Mouse (Mus musculus) intestine, embryonic 15.5 days (tissue): ENCODE results near the gene Rexo2. TPM values are rescaled to one million over a fixed set of nuclear protein-coding genes. Genes with fewer than 3 reads are reported as not detected.
"Not testable (repeated sequence)": the region's sequence is repeated elsewhere in the genome, so short reads cannot be mapped to it uniquely, and the experiment has no call there.

Experiments used
- ATAC-seq: fragments of 200-750 bp; cut with Nextera tagmentation; 2 replicates; pipeline ENCODE4 v1.8.0; 2017; ENCODE audit warnings: moderate TSS enrichment, moderate library complexity
- H3K27ac ChIP-seq: fragments of 300-500 bp; sonication (generic); 2 replicates; pipeline ENCODE4 v1.5.1; 2015; ENCODE audit warnings: mild to moderate bottlenecking, inconsistent platforms
- H3K27me3 ChIP-seq: fragments of 300-500 bp; sonication (generic); replicated peaks from 2 replicates; pipeline ENCODE4 v1.6.1; 2015; ENCODE audit warnings: inconsistent platforms
- H3K36me3 ChIP-seq: fragments of 300-500 bp; sonication (generic); 2 replicates; pipeline ENCODE4 v1.6.1; 2015; ENCODE audit warnings: inconsistent platforms
- H3K4me1 ChIP-seq: fragments of 300-500 bp; sonication (generic); replicated peaks from 2 replicates; pipeline ENCODE4 v1.6.1; 2015; ENCODE audit warnings: inconsistent platforms
- H3K4me2 ChIP-seq: fragments of 300-500 bp; sonication (generic); replicated peaks from 2 replicates; pipeline ENCODE4 v1.6.1; 2015; ENCODE audit warnings: mild to moderate bottlenecking, inconsistent platforms
- H3K4me3 ChIP-seq: fragments of 300-500 bp; sonication (generic); replicated peaks from 2 replicates; pipeline ENCODE4 v1.5.1; 2015; ENCODE audit warnings: inconsistent platforms
- H3K9ac ChIP-seq: fragments of 300-500 bp; sonication (generic); 2 replicates; pipeline ENCODE4 v1.6.1; 2015; ENCODE audit warnings: inconsistent platforms
- H3K9me3 ChIP-seq: fragments of 300-500 bp; sonication (generic); 2 replicates; pipeline ENCODE4 v1.6.1; 2016; ENCODE audit warnings: inconsistent platforms
- WGBS: fragments of 180-500 bp; shearing (Covaris S2); methylation state at CpG from one replicate; pipeline ENCODE4 v1.1.7; 2015; 5-methylcytosine and 5-hydroxymethylcytosine counted together
- polyA plus RNA-seq: library from polyadenylated mRNA; unstranded; fragments of >200 nt; fragmentation: Nextera tagmentation; extraction: Ambion mirVana; gene quantifications from 2 replicates; pipeline ENCODE4 v1.2.1, GENCODE M21; 2015

The Rexo2 gene
- 109 and 119 TPM in 2 replicates for polyA plus RNA-seq

DNA sequence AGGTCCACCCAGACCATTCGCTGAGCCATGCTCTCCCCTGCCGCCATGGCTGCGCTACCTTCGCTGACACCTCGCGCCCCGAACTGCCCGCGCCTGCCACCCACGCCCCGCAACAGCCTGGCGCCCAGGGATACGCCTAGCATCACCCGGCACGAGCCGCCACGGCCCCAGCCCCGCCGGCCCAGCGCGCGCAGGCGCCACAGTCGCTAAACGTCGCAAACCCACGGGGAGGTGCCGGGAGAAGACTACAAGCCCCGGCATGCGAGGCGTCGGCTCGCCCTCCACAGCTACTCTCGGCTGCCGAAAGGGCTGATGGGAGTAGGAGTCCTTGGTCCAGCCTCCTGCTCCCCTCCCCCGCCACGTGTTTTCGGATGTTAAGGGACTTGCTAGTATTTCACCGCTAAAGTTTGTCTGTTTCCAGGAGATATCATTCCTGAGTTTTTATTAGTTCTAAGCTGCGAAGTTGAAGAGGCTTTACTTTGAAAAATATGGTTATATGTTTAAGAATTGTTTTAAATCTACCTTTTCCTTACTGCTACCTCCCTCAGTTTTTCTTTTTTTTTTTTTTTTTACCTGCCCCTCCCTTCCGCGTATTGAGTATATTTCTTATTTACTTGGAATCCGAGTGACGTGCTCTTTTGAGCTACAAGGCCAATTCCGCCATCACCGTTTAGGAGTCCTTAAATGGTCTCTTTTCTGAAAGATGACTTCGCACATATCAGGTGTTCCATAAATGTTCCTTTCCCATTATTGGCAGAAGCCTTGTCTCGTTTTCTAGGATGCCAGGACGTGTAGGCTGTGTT is at the start of gene Rexo2:
Gene Rexo2 (minus strand): TSS at position 213 of the 803 bp plus-strand sequence.
- peak within 1 kb of the TSS; percentile 74 for H3K4me3 ChIP-seq
- peaks cover 4% of the 10 kb centered on the region; the same call in 1 of the 2 replicates for H3K36me3 ChIP-seq
- ATAC-seq = peak; percentile 99
- H3K4me2 ChIP-seq = peak within 1 kb of the TSS; percentile 81
- no peaks in the 10 kb centered on the region for H3K4me1 ChIP-seq
- no peaks in the 10 kb centered on the region for H3K27me3 ChIP-seq
- no peak within 1 kb of the TSS for H3K27ac ChIP-seq
- H3K9me3 ChIP-seq = no peaks in the 10 kb centered on the region
- 2% methylated on average over 49 of the region's 49 CpGs for WGBS
- H3K9ac ChIP-seq = peak within 1 kb of the TSS; percentile 61

DNA sequence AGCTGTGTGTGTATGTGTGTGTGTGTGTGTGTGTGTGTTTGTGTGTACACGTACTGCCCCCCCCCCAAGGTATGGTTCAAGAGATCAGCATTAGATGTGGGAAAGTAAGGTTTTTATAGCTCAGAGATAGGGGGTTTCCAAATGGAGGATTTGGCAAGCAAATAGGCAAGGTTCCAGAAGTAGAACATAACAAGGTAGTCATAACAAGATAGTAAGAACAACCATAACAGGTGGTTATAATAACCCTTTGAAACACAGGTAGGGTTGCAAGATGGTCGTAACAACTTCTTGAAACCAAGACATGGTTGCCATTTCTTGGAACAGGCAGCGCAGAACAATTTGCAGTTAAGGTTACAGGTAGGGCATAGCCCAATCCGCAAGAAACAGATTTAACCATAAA is 46.1 kb upstream of the Rexo2 start:
- no peaks in the 10 kb centered on the region for H3K9me3 ChIP-seq
- no peak overlapping the region for H3K4me3 ChIP-seq
- no peaks in the 10 kb centered on the region for H3K27me3 ChIP-seq
- ATAC-seq = no peak
- H3K4me2 ChIP-seq = no peak overlapping the region
- no peaks in the 10 kb centered on the region for H3K4me1 ChIP-seq
- no peak overlapping the region for H3K27ac ChIP-seq
- H3K36me3 ChIP-seq = no peaks in the 10 kb centered on the region
- WGBS = 86% methylated on average over 4 of the region's 4 CpGs
- no peak overlapping the region for H3K9ac ChIP-seq

DNA sequence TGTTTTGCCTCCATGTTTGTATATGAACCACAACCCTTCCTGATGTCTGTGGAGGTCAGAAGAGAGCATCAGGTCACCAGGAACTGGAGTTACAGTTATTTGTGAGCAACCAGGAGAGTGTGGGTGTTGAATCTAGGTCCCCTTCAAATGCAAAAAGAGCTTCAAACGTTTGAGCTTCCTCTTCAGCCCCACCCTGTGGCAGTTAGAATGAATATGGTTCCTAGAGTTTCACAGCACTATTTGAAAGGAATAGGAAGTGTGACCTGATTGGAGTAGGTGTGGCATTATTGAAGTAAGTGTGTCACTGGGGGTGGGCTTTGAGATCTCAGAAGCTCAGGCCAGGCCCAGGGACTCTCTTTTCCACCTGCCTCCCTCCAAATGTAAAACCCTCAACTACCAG is 45.1 kb upstream of the Rexo2 start:
- WGBS = 7% methylated on average over 1 of the region's 1 CpGs
- Histone ChIP-seq H3K27ac (no peak overlapping the region), H3K9ac (no peak overlapping the region), H3K4me3 (no peak overlapping the region), H3K4me2 (no peak overlapping the region), H3K9me3 (no peaks in the 10 kb centered on the region), H3K27me3 (no peaks in the 10 kb centered on the region), H3K36me3 (no peaks in the 10 kb centered on the region), H3K4me1 (no peaks in the 10 kb centered on the region)
- ATAC-seq = no peak

GRCm38 (mm10) chr9:48520405-48520804 is 40.0 kb upstream of the Rexo2 start:
- WGBS = 15% methylated on average over 5 of the region's 7 CpGs
- not testable (repeated sequence) for H3K27me3 ChIP-seq, H3K4me2 ChIP-seq, H3K4me3 ChIP-seq, ATAC-seq, H3K9ac ChIP-seq, H3K4me1 ChIP-seq, H3K36me3 ChIP-seq, H3K27ac ChIP-seq, H3K9me3 ChIP-seq

- Histone ChIP-seq H3K9ac (no peak overlapping the region), H3K27ac (no peak overlapping the region), H3K9me3 (no peaks in the 10 kb centered on the region), H3K36me3 (no peaks in the 10 kb centered on the region), H3K4me2 (no peak overlapping the region), H3K4me1 (no peaks in the 10 kb centered on the region), H3K27me3 (no peaks in the 10 kb centered on the region), H3K4me3 (no peak overlapping the region)
- no peak for ATAC-seq
- 75% methylated on average over 19 of the region's 19 CpGs for WGBS
Measured at GRCm38 (mm10) chr9:48517372-48518130, 37.1 kb upstream of the Rexo2 start.

DNA sequence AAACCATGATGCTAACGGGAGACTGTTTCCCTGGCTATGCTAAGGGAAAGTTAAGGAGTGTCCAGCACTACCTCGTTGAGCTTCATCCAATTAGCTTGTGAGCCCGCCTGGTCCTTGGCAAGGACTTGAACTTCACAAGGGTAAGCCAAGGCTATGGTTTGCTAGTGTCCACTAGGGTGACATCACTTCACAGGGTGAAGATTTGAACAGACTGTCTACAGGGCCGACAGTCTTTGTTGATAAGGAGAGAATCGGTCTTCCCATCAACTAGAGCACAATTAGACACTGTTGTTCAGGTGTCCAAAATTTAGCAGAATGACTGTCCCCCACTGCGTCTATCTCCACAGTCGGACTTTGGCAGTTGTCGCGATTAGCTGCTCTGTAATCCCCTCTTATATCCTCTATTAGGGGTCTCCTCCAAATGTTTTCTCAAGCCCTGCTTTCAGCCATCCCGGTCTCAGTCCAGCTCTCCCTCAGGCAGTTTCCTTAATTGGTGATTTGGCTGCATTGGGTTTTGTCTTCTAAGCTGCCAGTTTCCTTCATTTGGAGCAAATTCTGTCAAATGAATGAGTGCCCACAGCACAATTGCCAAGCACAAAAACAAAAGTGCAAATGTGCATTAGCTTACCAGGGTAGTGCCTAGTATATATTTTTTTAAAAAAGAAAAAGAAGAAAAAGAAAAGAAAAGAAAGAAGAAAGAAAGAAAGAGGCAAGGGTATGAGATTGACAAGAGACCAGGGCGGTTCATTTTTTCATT is 36.4 kb upstream of the Rexo2 start:
- Histone ChIP-seq H3K27me3 (no peaks in the 10 kb centered on the region), H3K9ac (no peak overlapping the region), H3K4me3 (no peak overlapping the region), H3K4me2 (no peak overlapping the region), H3K9me3 (no peaks in the 10 kb centered on the region), H3K4me1 (no peaks in the 10 kb centered on the region), H3K36me3 (no peaks in the 10 kb centered on the region), H3K27ac (no peak overlapping the region)
- ATAC-seq = no peak
- WGBS = 82% methylated on average over 11 of the region's 11 CpGs

DNA sequence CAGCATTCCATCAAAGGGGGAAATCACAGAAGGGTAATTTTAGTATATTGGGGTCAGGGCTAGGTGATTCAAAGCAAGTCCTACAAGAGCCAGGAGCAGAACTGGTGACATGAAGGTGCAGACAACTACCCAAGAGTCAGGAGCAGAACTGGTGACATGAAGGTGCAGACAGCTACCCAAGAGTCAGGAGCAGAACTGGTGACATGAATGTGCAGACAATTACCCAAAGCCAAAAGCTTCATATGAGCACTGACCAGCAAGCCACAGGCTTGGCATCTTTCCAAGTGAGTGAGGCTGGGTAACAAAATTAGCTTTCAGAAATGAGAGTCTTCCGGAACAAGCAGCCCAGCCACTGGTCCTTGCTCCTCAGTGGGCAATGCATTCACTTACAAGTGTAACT is 34.9 kb upstream of the Rexo2 start:
- Histone ChIP-seq H3K27me3 (no peaks in the 10 kb centered on the region), H3K9me3 (no peaks in the 10 kb centered on the region), H3K4me1 (no peaks in the 10 kb centered on the region), H3K4me2 (no peak overlapping the region), H3K4me3 (no peak overlapping the region), H3K36me3 (no peaks in the 10 kb centered on the region), H3K27ac (no peak overlapping the region), H3K9ac (no peak overlapping the region)
- WGBS = 68% methylated on average over 1 of the region's 1 CpGs
- no peak for ATAC-seq

DNA sequence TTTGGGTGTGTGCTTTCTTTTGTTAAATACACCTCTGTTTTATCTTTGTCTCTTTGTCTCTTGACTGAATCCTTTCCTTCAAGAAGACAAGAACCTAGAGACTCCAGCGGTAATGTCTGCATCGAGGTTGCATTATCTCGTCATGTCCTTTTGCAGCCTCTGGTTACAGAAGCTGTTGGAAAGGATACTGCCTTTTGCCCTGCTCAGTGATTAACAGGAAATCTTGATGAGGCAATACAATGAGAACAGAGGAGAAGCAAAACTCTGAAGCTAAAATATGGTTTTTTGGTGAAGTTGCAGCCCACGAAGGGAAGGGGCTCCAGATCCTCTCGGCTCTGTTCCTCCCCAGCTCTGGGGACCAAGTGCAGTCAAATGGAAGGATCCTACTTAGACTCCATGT is 29.7 kb upstream of the Rexo2 start:
- ATAC-seq = no peak
- Histone ChIP-seq H3K4me1 (no peaks in the 10 kb centered on the region), H3K9me3 (no peaks in the 10 kb centered on the region), H3K4me3 (no peak overlapping the region), H3K4me2 (no peak overlapping the region), H3K27me3 (no peaks in the 10 kb centered on the region), H3K9ac (no peak overlapping the region), H3K27ac (no peak overlapping the region), H3K36me3 (no peaks in the 10 kb centered on the region)
- WGBS = 83% methylated on average over 5 of the region's 5 CpGs

DNA sequence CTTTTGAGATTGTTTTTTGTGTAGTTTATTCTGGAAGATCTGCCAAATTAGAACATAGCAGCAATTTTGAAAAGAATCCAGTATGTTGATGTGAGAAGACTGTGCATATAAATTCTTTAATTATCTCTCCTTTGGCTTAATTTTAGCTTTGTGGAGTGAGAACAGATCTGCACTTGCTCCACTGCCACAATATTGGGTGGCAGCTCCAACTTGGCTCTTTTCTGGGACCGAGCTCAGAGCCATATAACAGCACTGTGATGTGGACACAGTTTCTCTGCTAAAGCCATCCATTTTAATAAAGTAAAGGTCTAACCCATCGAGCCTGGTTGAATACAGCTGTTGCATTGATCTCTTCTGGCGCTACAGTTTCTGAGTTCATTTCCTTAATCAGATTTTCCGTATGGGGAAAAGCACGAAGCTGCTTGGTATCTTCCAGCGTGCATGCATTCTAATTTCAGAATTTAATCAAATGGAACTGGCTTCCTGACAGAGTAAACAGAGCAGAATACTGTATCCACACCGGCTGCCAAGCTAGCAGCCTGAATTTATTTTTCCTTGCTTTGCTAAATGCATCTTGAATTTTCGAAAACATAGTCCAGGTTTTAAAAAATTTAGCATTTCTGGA is 24.4 kb upstream of the Rexo2 start:
- Histone ChIP-seq H3K9me3 (no peaks in the 10 kb centered on the region), H3K4me1 (no peaks in the 10 kb centered on the region), H3K4me2 (no peak overlapping the region), H3K9ac (no peak overlapping the region), H3K36me3 (no peaks in the 10 kb centered on the region), H3K27ac (no peak overlapping the region), H3K4me3 (no peak overlapping the region), H3K27me3 (no peaks in the 10 kb centered on the region)
- no peak for ATAC-seq
- 64% methylated on average over 8 of the region's 8 CpGs for WGBS

- no peaks in the 10 kb centered on the region for H3K36me3 ChIP-seq
- H3K9ac ChIP-seq = no peak overlapping the region
- H3K9me3 ChIP-seq = no peaks in the 10 kb centered on the region
- no peak for ATAC-seq
- 64% methylated on average over 2 of the region's 2 CpGs for WGBS
- H3K27me3 ChIP-seq = no peaks in the 10 kb centered on the region
- no peaks in the 10 kb centered on the region for H3K4me1 ChIP-seq
- no peak overlapping the region for H3K4me3 ChIP-seq
- H3K4me2 ChIP-seq = no peak overlapping the region
- H3K27ac ChIP-seq = no peak overlapping the region
Measured at GRCm38 (mm10) chr9:48503001-48503400, 22.6 kb upstream of the Rexo2 start.

- Histone ChIP-seq H3K4me3 (no peak overlapping the region), H3K27me3 (no peaks in the 10 kb centered on the region), H3K9ac (no peak overlapping the region), H3K4me2 (no peak overlapping the region), H3K9me3 (no peaks in the 10 kb centered on the region), H3K36me3 (no peaks in the 10 kb centered on the region), H3K4me1 (no peaks in the 10 kb centered on the region), H3K27ac (no peak overlapping the region)
- ATAC-seq = no peak
- WGBS = 87% methylated on average over 7 of the region's 7 CpGs
Measured at GRCm38 (mm10) chr9:48501192-48501591, 20.8 kb upstream of the Rexo2 start.

DNA sequence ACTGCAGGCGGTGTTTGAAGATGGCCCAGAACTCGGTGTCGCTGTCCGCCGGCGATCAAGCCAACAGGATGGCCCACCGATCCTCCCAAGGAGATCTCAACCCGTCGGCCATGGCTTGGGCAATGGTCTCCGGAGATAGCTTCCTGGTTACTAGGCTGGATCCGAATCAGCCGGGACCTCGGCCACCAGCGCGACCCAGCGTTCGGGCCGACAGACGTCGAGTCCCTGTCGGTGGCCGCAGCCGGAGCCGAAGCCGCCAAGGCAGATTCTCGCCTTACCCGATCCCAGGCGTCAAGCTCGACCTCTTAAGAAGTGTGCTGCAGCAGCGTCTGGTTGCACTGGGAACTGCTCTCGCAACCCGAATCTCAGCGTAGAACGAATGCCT is 15.1 kb upstream of the Rexo2 start:
- ATAC-seq = peak; percentile 81
- peak overlapping the region; percentile 93 for H3K9ac ChIP-seq
- H3K36me3 ChIP-seq = peaks cover 19% of the 10 kb centered on the region
- 3% methylated on average over 34 of the region's 34 CpGs for WGBS
- peak overlapping the region; percentile 88 for H3K4me3 ChIP-seq
- no peaks in the 10 kb centered on the region for H3K9me3 ChIP-seq
- peaks cover 6% of the 10 kb centered on the region; the same call in 1 of the 2 replicates for H3K4me1 ChIP-seq
- H3K27ac ChIP-seq = peak overlapping the region; percentile 90
- peak overlapping the region; percentile 82 for H3K4me2 ChIP-seq
- no peaks in the 10 kb centered on the region for H3K27me3 ChIP-seq
